ENCODE assay signal across 17 mouse cellular contexts in genomic region chr13:12211058-12211457, GRCm38 (mm10). TPM values are rescaled to one million over a fixed set of nuclear protein-coding genes. Genes with fewer than 3 reads are reported as not detected.
DNase-seq lines count a peak whose midpoint lies in the region; ATAC-seq and TF ChIP-seq lines count a peak whose summit lies in the region.
"Had no signal": no experiment of that assay in that cellular context is flagged by ENCODE, and none has a peak within 500 bp of the region (broad histone marks: within the 10 kb centered on the region; RNA-seq: fewer than 3 reads in every experiment).

No protein-coding gene starts in this region.

- H3K4me2 ChIP-seq in heart, embryonic 15.5 days = no peak overlapping the region
- H3K4me2 ChIP-seq: embryonic facial prominence, embryonic 15.5 days; hindbrain, embryonic 15.5 days; intestine, embryonic 15.5 days; limb, embryonic 15.5 days; liver, embryonic 15.5 days; lung, embryonic 15.5 days; neural tube, embryonic 15.5 days had no signal

- peaks cover 24% of the 10 kb centered on the region for H3K36me3 ChIP-seq in heart, embryonic 15.5 days
- H3K36me3 ChIP-seq in midbrain, embryonic 10.5 days = peaks cover 68% of the 10 kb centered on the region

- no peak overlapping the region for H3K9ac ChIP-seq in heart, embryonic 15.5 days
- H3K9ac ChIP-seq: embryonic facial prominence, embryonic 15.5 days; hindbrain, embryonic 15.5 days; intestine, embryonic 15.5 days; limb, embryonic 15.5 days; liver, embryonic 15.5 days; lung, embryonic 15.5 days; neural tube, embryonic 15.5 days had no signal

- no peaks in the 10 kb centered on the region for H3K27me3 ChIP-seq in heart, embryonic 15.5 days
- H3K27me3 ChIP-seq in midbrain, embryonic 10.5 days (ENCODE audit: low read depth, poor library complexity, severe bottlenecking) = no peaks in the 10 kb centered on the region
- H3K27me3 ChIP-seq: embryonic facial prominence, embryonic 15.5 days; hindbrain, embryonic 15.5 days; intestine, embryonic 15.5 days; limb, embryonic 15.5 days; liver, embryonic 15.5 days; lung, embryonic 15.5 days; neural tube, embryonic 15.5 days had no signal

- peak; percentile 60 for DNase-seq in gastrocnemius, adult 2 months
- DNase-seq in gastrocnemius, postnatal 10 days = no peak
- peak; percentile 36 to 46 for DNase-seq in heart, adult 9 months (ENCODE audit: low spot score in 2 of 2)
- peak; percentile 52 for DNase-seq in heart, postnatal 4 days
- no peak for DNase-seq in lung, postnatal 36 days
- DNase-seq in right cerebral cortex, adult 2 months (ENCODE audit: low spot score in 2 of 2) = no peak
- no peak for DNase-seq in midbrain, embryonic 10.5 days (ENCODE audit: low spot score)
- DNase-seq: cerebellum, adult 8-10 months; left cerebral cortex, postnatal 4 days had no signal

- no peak overlapping the region for H3K4me3 ChIP-seq in gastrocnemius, adult 2 months
- H3K4me3 ChIP-seq in heart, embryonic 15.5 days = no peak overlapping the region
- H3K4me3 ChIP-seq in midbrain, embryonic 10.5 days = no peak overlapping the region
- H3K4me3 ChIP-seq: embryonic facial prominence, embryonic 15.5 days; hindbrain, embryonic 15.5 days; intestine, embryonic 15.5 days; limb, embryonic 15.5 days; liver, embryonic 15.5 days; lung, embryonic 15.5 days; neural tube, embryonic 15.5 days had no signal

- 40% methylated on average over 2 of the region's 2 CpGs for WGBS in heart, embryonic 15.5 days
- WGBS in midbrain, embryonic 10.5 days = 84% methylated on average over 2 of the region's 2 CpGs

- H3K27ac ChIP-seq in gastrocnemius, adult 2 months = peak overlapping the region; percentile 58
- H3K27ac ChIP-seq in heart, embryonic 15.5 days = peak overlapping the region; percentile 78
- no peak overlapping the region for H3K27ac ChIP-seq in midbrain, embryonic 10.5 days (replicated peaks)
- H3K27ac ChIP-seq: embryonic facial prominence, embryonic 15.5 days; hindbrain, embryonic 15.5 days; intestine, embryonic 15.5 days; limb, embryonic 15.5 days; liver, embryonic 15.5 days; lung, embryonic 15.5 days; neural tube, embryonic 15.5 days had no signal

- peaks cover 22% of the 10 kb centered on the region for H3K4me1 ChIP-seq in heart, embryonic 15.5 days (replicated peaks)
- H3K4me1 ChIP-seq in midbrain, embryonic 10.5 days = no peaks in the 10 kb centered on the region
- H3K4me1 ChIP-seq: embryonic facial prominence, embryonic 15.5 days; hindbrain, embryonic 15.5 days; intestine, embryonic 15.5 days; limb, embryonic 15.5 days; liver, embryonic 15.5 days; lung, embryonic 15.5 days; neural tube, embryonic 15.5 days had no signal

- no peak for TF ChIP-seq CTCF in gastrocnemius, adult 2 months (IDR thresholded peaks at IDR 0.05)

- no peaks in the 10 kb centered on the region for H3K9me3 ChIP-seq in heart, embryonic 15.5 days (replicated peaks)
- H3K9me3 ChIP-seq in midbrain, embryonic 10.5 days (replicated peaks) = no peaks in the 10 kb centered on the region
- H3K9me3 ChIP-seq: embryonic facial prominence, embryonic 15.5 days; hindbrain, embryonic 15.5 days; intestine, embryonic 15.5 days; limb, embryonic 15.5 days; liver, embryonic 15.5 days; lung, embryonic 15.5 days; neural tube, embryonic 15.5 days had no signal

- ATAC-seq in heart, embryonic 15.5 days (replicated peaks; ENCODE audit: insufficient number of reproducible peaks, insufficient read depth, low FRiP score, low read depth) = no peak; the same call in 1 of the 2 replicates

- intact Hi-C loops in gastrocnemius, adult 2 months (cut with DNase I) = loop anchor here (2.0 to 5.0 kb wide), 2 partner anchors 46 to 176 kb away; partner anchors contain the start of gene Mtr

RNA-seq across cellular contexts. Expression of gene Mtr, which starts 46.9 kb away (rescaled TPM):
- total RNA-seq in gastrocnemius, adult 2 months (2021) = 10 to 100 TPM; 15.6 to 18.0 TPM
- 10 to 100 TPM; 21.9 to 24.0 TPM for total RNA-seq in gastrocnemius, postnatal 10 days (2021)
- 10.1 and 12.1 TPM in 2 replicates for polyA plus RNA-seq in heart, embryonic 15.5 days (2015; fragmentation: Nextera tagmentation; extraction: Ambion mirVana)
- total RNA-seq in heart, postnatal 4 days (2021) = 10 to 100 TPM; 35.7 to 36.0 TPM
- 15.0 and 16.5 TPM in 2 replicates for polyA plus RNA-seq in midbrain, embryonic 10.5 days (2016; fragmentation: Nextera tagmentation; extraction: Ambion mirVana)

Comparison
In these comparisons a context has a peak if more than half of its experiments do, and no peak if none do; other contexts are left out.
1. DNase-seq: peak in gastrocnemius, adult 2 months (single experiment), heart, adult 9 months (2 of 2) and heart, postnatal 4 days (single experiment); none in gastrocnemius, postnatal 10 days (single experiment), lung, postnatal 36 days (single experiment), right cerebral cortex, adult 2 months (0 of 2) and midbrain, embryonic 10.5 days (single experiment).